Mouse (Mus musculus) cerebellum, adult 2 months (tissue): ENCODE measurements around the gene Omd.

ENCODE experiments used
- CTCF ChIP-seq: fragments of 200-500 bp; IDR thresholded peaks from 2 replicates; pipeline ENCODE4 v1.5.1; 2011; ENCODE audit warnings: low read depth, mild to moderate bottlenecking, control low read depth, low read length, moderate library complexity, borderline replicate concordance; ENCODE audit not compliant: insufficient read depth
- POLR2A ChIP-seq: fragments of 200-500 bp; IDR thresholded peaks from 2 replicates; pipeline ENCODE4 v1.6.1; 2011; ENCODE audit warnings: low read length, control low read depth, borderline replicate concordance; ENCODE audit not compliant: insufficient read depth

GRCm38 (mm10) chr13:49629076-49629475 is 46.8 kb downstream of the Omd start:
- TF ChIP-seq CTCF (no peak), POLR2A (no peak)
